Mouse (Mus musculus): ENCODE data around the gene 2210407C18Rik.

Gene 2210407C18Rik

DNA sequence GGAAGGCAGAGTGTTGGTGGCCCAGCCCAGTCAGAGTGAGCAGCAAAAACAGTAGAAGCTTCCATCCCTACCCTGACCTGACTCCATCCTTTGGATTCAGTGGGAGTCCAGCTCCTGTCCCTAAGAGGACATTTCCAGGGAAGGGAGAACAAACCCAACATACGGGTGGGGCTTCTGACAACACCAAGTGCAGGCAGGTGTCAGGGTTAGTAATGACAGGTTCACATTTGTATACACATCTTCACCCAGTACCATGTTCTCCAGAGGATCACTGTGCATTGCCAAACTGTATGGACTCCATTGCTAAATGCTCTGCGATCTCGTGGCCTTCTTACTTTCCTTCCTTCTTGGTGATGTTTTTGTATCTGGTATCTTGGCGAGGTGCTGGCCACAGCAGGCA lies at the start of gene 2210407C18Rik:
TSS of gene 2210407C18Rik (minus strand) at position 101 of the 400 bp plus-strand sequence.
- DNase-seq (ENCODE audit: low spot score), result no peak

GRCm38 (mm10) chr11:58658596-58658995 lies 42.7 kb upstream of the 2210407C18Rik start, which contains the start of gene Olfr322:
Olfr322 (plus strand) TSS chr11:58658782.
- DNase-seq (ENCODE audit: low spot score), result no peak

GRCm38 (mm10) chr11:58655151-58655550 lies 39.3 kb upstream of the 2210407C18Rik start:
- no peak for DNase-seq (ENCODE audit: low spot score)

GRCm38 (mm10) chr11:58643350-58643749 lies 27.5 kb upstream of the 2210407C18Rik start:
- DNase-seq (ENCODE audit: low spot score), result peak; percentile 58

DNA sequence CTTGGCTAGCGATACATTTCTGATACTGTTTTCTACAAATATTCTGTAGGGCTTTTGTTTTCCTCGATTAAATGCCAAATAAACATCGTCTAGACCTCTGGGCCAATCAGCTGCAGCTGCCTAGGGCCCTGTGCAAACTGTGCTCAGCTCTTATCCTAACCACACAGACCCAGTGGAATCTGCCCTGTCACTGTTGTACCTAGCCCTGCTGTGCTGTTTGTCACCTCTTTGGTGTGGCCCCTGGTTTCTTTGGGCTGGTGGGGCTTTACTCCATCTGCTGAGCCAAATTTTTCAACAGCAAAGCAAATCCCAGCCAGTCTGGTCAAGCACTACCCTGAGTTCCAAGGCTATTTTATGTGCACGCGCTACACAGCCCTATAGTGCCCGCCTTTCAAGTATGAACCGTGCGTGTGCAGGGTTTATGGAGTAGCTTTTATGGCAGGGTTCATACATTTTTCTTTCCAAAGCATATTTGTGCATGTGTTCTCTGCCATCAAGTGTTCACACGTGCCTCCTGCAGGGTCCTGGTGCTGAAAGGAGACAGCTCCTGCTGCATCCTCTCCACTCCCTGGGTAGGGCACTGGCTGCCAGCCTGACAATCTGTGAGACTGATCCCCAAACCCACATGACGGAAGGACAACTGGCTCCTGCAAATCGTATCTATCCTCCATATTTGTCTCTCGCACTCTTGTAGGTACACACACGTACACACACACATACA lies 25.9 kb upstream of the 2210407C18Rik start:
- no peak for DNase-seq (ENCODE audit: low spot score)

GRCm38 (mm10) chr11:58641057-58641456 lies 25.2 kb upstream of the 2210407C18Rik start:
- no peak for DNase-seq (ENCODE audit: low spot score)

DNA sequence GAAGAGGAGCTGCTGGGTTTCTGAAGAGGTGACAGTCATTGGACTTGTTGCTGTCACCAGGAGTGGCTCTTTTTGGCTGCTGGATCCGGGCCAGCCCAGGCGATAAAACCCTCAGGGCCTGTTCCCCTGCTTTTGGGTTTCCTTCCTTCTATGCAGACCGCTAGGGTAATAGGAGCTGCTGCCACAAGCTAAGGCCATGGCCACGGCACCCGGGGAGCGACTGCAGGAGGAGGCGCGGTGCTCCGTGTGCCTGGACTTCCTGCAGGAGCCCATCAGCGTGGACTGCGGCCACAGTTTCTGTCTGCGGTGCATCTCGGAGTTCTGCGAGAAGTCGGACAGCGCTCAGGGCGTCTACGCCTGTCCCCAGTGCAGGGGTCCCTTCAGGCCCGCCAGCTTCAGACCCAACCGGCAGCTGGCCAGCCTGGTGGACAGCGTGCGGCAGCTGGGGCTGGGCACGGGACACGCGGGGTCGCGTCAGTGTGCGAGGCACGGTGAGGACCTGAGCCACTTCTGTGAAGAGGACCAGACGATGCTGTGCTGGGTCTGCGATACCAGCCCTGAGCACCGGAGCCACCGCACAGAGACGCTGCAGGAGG lies 24.5 kb upstream of the 2210407C18Rik start, which contains the start of gene Trim58:
TSS of gene Trim58 (plus strand) at position 194 of the 596 bp plus-strand sequence.
- DNase-seq (ENCODE audit: low spot score), result peak; percentile 52

GRCm38 (mm10) chr11:58638176-58638701 lies 22.4 kb upstream of the 2210407C18Rik start:
- DNase-seq (ENCODE audit: low spot score), result no peak

DNA sequence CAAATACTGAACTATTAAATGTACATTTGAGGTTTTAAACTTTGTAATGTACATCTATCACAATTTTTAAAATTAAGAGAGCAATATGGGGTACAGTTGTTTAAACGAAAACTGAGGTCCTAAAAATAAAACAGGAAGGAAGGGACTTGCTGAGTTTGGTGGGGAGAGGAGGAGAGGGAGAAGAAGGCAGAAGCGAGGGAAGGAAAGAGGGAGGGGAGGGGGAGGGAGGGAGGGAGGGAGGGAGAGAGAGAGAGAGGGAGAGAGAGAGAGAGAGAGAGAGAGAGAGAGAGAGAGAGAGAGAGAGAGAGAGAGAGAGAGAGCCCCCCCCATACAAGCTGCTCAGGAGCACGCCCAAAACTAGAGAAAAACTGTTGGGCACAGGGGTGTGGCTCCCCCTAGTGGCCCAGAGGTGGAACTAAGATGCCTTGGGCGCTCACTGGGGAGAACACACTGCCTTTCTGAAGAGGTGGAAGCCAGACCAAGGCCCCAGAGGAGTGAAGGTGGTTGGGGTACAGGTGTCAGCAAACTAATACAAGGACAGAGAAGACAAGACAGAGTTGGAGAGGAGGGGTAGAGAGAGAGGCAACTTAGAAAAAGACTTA lies 20.6 kb upstream of the 2210407C18Rik start:
- peak; percentile 60 for DNase-seq (ENCODE audit: low spot score)

- DNase-seq (ENCODE audit: low spot score), result no peak
These were observed 19.0 kb upstream of the 2210407C18Rik start for GRCm38 (mm10) chr11:58634878-58635277.

DNA sequence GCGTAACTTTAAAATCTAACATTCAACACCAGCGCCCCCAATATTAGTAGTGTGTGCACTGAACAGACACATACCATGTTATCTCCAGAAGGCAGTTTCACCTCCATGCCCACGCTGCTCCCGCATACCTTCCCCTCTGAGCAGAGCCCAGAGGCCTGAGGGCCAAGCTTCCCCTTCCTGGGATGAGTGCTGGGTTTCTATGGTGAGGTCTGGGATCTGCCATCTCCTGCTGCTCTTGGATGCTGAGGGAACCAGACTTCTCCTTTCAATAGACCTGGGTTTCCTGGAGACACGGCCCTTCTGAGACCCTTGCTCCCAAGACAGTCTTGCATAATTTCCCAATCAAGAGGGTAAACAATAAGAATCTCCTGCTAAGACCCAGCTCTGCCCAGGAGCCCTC lies 14.5 kb upstream of the 2210407C18Rik start, which contains the start of gene Olfr323:
TSS of gene Olfr323 (minus strand) at position 101 of the 400 bp plus-strand sequence.
- no peak for DNase-seq (ENCODE audit: low spot score)

- no peak for DNase-seq (ENCODE audit: low spot score)
These were observed 10.3 kb upstream of the 2210407C18Rik start for GRCm38 (mm10) chr11:58626146-58626545.

DNA sequence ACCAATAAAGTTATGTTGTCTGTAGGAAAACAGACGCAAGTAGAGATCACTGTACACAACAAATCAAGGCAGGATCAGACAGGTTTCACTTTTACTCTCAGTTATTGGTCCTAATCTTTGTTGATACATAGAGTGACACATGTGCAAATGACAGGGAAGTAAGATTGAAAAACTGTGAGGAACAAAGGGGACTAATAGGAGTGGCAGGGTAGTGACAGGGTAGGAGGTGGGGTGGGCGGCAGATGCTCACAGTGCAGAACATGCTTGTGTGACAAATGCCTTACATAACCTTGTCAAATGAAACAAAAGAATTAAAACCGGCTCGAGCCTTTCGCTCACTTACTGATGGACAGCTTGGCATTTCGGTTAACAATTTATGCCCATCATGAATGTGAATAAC lies 2.9 kb upstream of the 2210407C18Rik start:
- DNase-seq (ENCODE audit: low spot score), result no peak

GRCm38 (mm10) chr11:58618369-58618768 lies 2.5 kb upstream of the 2210407C18Rik start:
- DNase-seq (ENCODE audit: low spot score), result no peak

- DNase-seq (ENCODE audit: low spot score), result peak; percentile 53
These were observed 1.3 kb downstream of the 2210407C18Rik start for GRCm38 (mm10) chr11:58614526-58614925.

DNA sequence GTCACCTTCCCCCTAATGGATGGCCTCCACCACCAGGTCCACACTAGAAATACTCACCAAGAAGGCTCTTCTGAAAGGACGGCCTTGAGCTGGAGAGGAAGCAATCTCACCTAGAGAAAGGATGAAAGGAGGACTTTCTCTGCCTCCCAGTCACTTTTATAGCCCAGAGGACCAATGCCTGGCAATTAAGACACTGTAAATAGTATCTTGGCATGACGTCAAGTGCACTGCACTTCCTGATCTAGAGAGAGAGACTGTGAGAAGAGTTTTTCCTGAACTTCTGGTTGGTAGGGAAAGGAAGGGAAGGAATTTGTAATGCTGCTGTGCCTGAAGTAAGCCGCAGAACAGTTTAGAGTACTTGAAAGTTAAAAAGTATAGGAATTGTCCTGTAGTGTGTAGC lies 2.5 kb downstream of the 2210407C18Rik start:
- DNase-seq (ENCODE audit: low spot score), result no peak

- DNase-seq (ENCODE audit: low spot score), result no peak
These were observed 8.8 kb downstream of the 2210407C18Rik start for GRCm38 (mm10) chr11:58607030-58607429.

DNA sequence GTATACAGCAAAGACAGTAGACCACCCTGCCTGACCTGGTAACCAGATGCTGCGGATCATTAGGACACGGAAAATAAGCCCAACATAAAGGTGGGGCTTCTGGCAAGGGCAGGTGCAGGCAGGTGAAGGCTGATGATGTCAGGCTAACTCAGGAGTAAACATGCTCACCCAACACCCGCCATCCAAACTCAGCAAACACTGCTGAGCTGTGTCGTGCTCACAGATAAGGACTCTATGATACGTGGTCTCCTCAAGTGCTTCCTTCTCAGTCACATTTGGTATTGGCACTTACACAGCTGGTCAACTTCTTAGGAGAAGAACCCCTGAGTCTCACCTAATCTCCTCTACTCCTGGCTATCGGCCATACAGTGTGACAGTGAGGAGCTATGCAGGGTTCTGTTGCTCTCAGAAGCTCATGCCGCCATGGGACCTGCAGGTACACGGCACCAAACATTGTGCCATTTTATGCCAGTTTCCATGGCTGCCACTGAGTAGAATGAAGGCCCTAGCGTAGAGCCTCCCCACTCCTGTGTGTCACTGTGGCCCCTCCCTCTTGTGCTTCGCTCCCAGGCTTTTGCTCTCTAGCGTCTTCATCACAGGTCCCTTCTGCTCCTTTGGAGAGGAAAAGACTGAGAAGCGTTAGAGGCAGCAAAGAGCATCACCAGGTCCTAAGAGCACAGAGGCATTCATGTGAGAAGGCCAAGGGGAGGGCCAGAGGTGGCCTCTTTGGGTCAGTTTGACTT lies 9.5 kb downstream of the 2210407C18Rik start:
- DNase-seq (ENCODE audit: low spot score), result no peak

DNA sequence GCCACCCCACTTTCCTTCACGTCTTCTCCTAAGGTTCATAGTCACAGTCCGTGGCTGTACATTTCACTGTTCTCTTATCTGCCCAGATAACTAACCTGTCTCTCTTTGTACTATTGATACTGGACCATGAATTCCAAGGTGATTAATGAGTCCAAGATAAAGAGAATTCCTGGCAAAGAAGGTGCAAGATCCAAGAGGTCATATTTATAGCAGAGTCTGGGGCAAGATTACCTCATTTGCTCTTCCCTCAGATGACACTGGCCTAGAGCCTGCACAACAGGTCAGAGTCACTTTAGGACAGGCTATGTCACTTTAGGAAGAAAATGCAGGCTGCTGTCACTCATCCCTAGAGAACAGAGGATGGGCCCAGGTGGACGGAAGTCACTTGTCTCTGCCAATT lies 10.6 kb downstream of the 2210407C18Rik start:
- DNase-seq (ENCODE audit: low spot score), result no peak

DNA sequence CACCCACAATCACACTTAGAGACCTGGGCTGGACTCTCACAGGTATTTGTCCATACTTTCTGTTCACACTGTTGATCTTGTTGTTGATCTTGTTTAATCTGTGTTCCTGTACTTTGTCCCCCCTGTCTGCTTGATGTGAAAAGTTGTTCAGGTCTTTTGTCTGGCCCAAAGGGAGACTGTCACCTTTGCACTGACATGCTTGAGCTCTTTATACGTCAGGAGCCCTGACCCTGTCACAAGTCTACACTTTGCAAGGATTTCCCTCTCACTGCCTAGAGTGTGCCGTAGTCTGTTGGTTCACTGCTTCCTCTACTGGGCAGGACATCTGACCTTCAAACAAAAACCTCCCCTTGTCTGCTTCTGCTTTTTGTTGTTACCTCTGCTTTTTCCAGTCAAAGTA lies 11.2 kb downstream of the 2210407C18Rik start:
- no peak for DNase-seq (ENCODE audit: low spot score)

DNA sequence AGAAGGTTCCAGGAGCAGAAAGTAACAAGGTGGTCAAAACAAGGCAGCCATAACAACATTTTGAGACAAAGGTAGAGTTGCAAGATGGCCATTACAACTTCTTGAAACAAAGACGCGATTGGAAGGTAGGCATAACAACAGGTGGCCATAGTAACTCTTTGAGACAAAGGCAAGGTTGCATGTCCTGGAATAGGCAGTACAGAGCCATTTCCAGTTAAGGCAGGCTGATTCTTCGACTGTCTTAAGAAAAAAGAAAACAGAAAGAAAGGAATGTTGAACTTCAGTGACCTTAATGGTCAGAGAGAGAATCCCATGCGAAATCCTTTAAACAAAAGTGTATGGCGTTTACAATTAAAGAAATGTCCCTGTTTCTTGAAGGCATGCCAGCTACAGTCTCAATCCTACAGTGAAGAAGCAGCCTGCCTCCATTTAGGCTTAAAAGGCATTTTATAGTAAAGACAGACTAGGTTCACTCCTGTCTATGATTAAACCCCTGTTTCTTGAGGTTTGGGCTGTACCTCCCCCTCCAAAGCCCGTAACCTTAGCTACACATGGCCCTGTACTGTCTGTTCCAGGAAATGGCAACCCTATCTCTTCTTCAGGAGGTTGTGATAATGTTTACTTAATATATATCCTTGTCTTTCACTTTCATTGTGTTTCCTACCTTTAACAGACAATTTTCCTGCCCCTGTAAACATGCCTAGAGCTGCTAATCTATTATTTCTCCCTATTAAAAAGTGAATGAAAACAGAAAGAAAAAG lies 12.9 kb downstream of the 2210407C18Rik start:
- DNase-seq (ENCODE audit: low spot score), result no peak

Data from testis, postnatal 10 days (tissue).